Mouse (Mus musculus) ES-E14 (cell line): Measurements from ENCODE around the gene Fignl1.

Experiments used
- CHD2 ChIP-seq: IDR thresholded peaks from 2 replicates; pipeline ENCODE4 v1.6.1; 2014; ENCODE audit warnings: mild to moderate bottlenecking, low read depth, low read length, inconsistent platforms
- HCFC1 ChIP-seq: IDR thresholded peaks from 2 replicates; pipeline ENCODE4 v1.6.1; 2012; ENCODE audit warnings: low read length, inconsistent platforms, borderline replicate concordance; ENCODE audit not compliant: insufficient read depth
- MAFK ChIP-seq: IDR thresholded peaks from 2 replicates; pipeline ENCODE4 v1.6.1; 2014; ENCODE audit warnings: mild to moderate bottlenecking, low read depth, low read length, inconsistent platforms; ENCODE audit not compliant: insufficient read depth
- ZC3H11A ChIP-seq: IDR thresholded peaks from 2 replicates; pipeline ENCODE4 v1.6.1; 2012; ENCODE audit warnings: low read depth, mild to moderate bottlenecking, inconsistent platforms, low read length, borderline replicate concordance
- ZNF384 ChIP-seq: IDR thresholded peaks from 2 replicates; pipeline ENCODE4 v1.6.1; 2012; ENCODE audit warnings: low read depth, low read length, inconsistent platforms

- TF ChIP-seq CHD2 = no peak
- TF ChIP-seq ZNF384 = no peak
- TF ChIP-seq ZC3H11A = no peak
- TF ChIP-seq MAFK = no peak
- TF ChIP-seq HCFC1 = no peak
These were observed 24.3 kb upstream of the Fignl1 start for GRCm38 (mm10) chr11:11833100-11833499.
